Mouse (Mus musculus) erythroblast, embryonic 14.5 days (primary cell): Measurements from ENCODE around the gene Vmn1r93.
"Not testable (repeated sequence)": the region's sequence is repeated elsewhere in the genome, so short reads cannot be mapped to it uniquely, and the experiment has no call there.

Experiments
- GATA1 ChIP-seq: IDR thresholded peaks from 2 replicates; pipeline ENCODE4 v1.6.1; 2012; ENCODE audit warnings: low read length, inconsistent platforms, mixed read lengths
- TAL1 ChIP-seq: IDR thresholded peaks from 3 replicates; pipeline ENCODE4 v1.6.1; 2012; ENCODE audit warnings: low read length, inconsistent platforms, mixed read lengths

DNA sequence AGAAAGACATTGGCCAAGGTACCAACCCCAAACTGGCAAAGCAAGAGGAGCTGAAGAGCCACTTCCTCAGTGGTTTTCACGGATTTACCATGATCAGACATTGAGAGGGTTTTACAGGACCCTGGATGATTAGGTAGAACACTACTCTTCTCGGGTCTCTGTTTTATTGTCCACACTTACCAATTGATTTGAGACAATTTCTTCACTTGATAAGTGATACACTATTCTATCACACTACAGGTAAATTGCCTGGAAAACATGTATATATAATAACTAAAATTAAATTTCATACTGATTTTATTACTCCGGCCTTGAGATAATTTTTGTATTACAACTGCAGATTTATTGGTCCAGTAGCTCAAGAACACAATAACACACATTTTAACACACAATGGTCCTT, 29.4 kb upstream of the Vmn1r93 start, which contains the start of gene Vmn1r94:
- not testable (repeated sequence) for TF ChIP-seq GATA1, TAL1
